Comparison of ENCODE assay signal across 10 mouse cellular contexts in genomic region chr10:119803633-119804422, GRCm38 (mm10).
DNase-seq lines count a peak whose midpoint lies in the region; ATAC-seq and TF ChIP-seq lines count a peak whose summit lies in the region.
"Had no signal": no experiment of that assay in that cellular context is flagged by ENCODE, and none has a peak within 500 bp of the region (broad histone marks: within the 10 kb centered on the region; RNA-seq: fewer than 3 reads in every experiment).

No protein-coding gene starts in this region.

- DNase-seq in liver, postnatal 0 days = peak; percentile 28
- no peak for DNase-seq in liver, embryonic 11.5 days (ENCODE audit: low spot score)
- peak; percentile 92 for DNase-seq in brain, embryonic 14.5 days (ENCODE audit: low read depth)
- DNase-seq in forebrain, embryonic 14.5 days (ENCODE audit: low spot score) = peak; percentile 93
- peak; percentile 62 for DNase-seq in lung, postnatal 10 days
- DNase-seq in skeletal muscle tissue, adult 2 months (ENCODE audit: low read depth, low spot score) = peak; percentile 20
- no peak for DNase-seq in urinary bladder, postnatal 4 days (ENCODE audit: low spot score in 2 of 2)

- no peak overlapping the region for H3K4me3 ChIP-seq in liver, postnatal 0 days (ENCODE audit: low read depth, low read length)
- no peak overlapping the region for H3K4me3 ChIP-seq in liver, embryonic 11.5 days (ENCODE audit: low read depth, low read length)
- no peak overlapping the region for H3K4me3 ChIP-seq in forebrain, embryonic 14.5 days (ENCODE audit: low read depth, low read length)
- no peak overlapping the region for H3K4me3 ChIP-seq in kidney, embryonic 16.5 days (ENCODE audit: low read length)
- H3K4me3 ChIP-seq: embryonic facial prominence, embryonic 12.5 days had no signal

- H3K9me3 ChIP-seq in liver, postnatal 0 days (ENCODE audit: low read length) = no peaks in the 10 kb centered on the region
- no peaks in the 10 kb centered on the region for H3K9me3 ChIP-seq in liver, embryonic 11.5 days (ENCODE audit: control insufficient read depth, low read length)
- H3K9me3 ChIP-seq in forebrain, embryonic 14.5 days (replicated peaks; ENCODE audit: control insufficient read depth, low read length) = no peaks in the 10 kb centered on the region
- no peaks in the 10 kb centered on the region for H3K9me3 ChIP-seq in kidney, embryonic 16.5 days (ENCODE audit: low read length)
- H3K9me3 ChIP-seq: embryonic facial prominence, embryonic 12.5 days had no signal

- TF ChIP-seq POLR2A in brain, embryonic 14.5 days (IDR thresholded peaks at IDR 0.05; ENCODE audit: borderline replicate concordance, extremely low read depth, insufficient read depth, insufficient read length, poor library complexity, severe bottlenecking) = no peak

- H3K36me3 ChIP-seq in liver, postnatal 0 days (replicated peaks; ENCODE audit: insufficient read depth, low read length) = no peaks in the 10 kb centered on the region
- no peaks in the 10 kb centered on the region for H3K36me3 ChIP-seq in liver, embryonic 11.5 days (ENCODE audit: control insufficient read depth, insufficient read depth, low read length)
- no peaks in the 10 kb centered on the region for H3K36me3 ChIP-seq in forebrain, embryonic 14.5 days (ENCODE audit: control insufficient read depth, insufficient read depth, low read length)
- no peaks in the 10 kb centered on the region for H3K36me3 ChIP-seq in kidney, embryonic 16.5 days (ENCODE audit: insufficient read depth, low read length)
- H3K36me3 ChIP-seq: embryonic facial prominence, embryonic 12.5 days had no signal

- peak; percentile 83 for TF ChIP-seq CTCF in liver, postnatal 0 days (IDR thresholded peaks at IDR 0.05; ENCODE audit: low read depth)
- peak; percentile 65; the same call in 1 of the 2 replicates for TF ChIP-seq CTCF in brain, embryonic 14.5 days (IDR thresholded peaks at IDR 0.05; ENCODE audit: borderline replicate concordance, extremely low read depth, insufficient read depth, insufficient read length)

- H3K4me2 ChIP-seq in liver, postnatal 0 days (ENCODE audit: low read depth, low read length) = no peak overlapping the region
- H3K4me2 ChIP-seq in liver, embryonic 11.5 days = no peak overlapping the region
- H3K4me2 ChIP-seq in forebrain, embryonic 14.5 days (ENCODE audit: low read length) = no peak overlapping the region
- no peak overlapping the region for H3K4me2 ChIP-seq in kidney, embryonic 16.5 days (replicated peaks; ENCODE audit: low read depth, low read length)
- H3K4me2 ChIP-seq: embryonic facial prominence, embryonic 12.5 days had no signal

- no peaks in the 10 kb centered on the region for H3K4me1 ChIP-seq in liver, postnatal 0 days (ENCODE audit: insufficient read depth)
- no peaks in the 10 kb centered on the region for H3K4me1 ChIP-seq in liver, embryonic 11.5 days (replicated peaks; ENCODE audit: control insufficient read depth, insufficient read depth, low read length)
- no peaks in the 10 kb centered on the region for H3K4me1 ChIP-seq in forebrain, embryonic 14.5 days (ENCODE audit: control insufficient read depth, insufficient read depth, low read length)
- H3K4me1 ChIP-seq in kidney, embryonic 16.5 days (ENCODE audit: insufficient read depth, low read length) = no peaks in the 10 kb centered on the region
- H3K4me1 ChIP-seq: embryonic facial prominence, embryonic 12.5 days had no signal

- WGBS in liver, postnatal 0 days (ENCODE audit: insufficient replicate concordance) = 51% methylated on average over 13 of the region's 13 CpGs
- WGBS in liver, embryonic 11.5 days = 52% methylated on average over 13 of the region's 13 CpGs
- 60% methylated on average over 13 of the region's 13 CpGs for WGBS in forebrain, embryonic 14.5 days
- 56% methylated on average over 13 of the region's 13 CpGs for WGBS in kidney, embryonic 16.5 days

- H3K27ac ChIP-seq in liver, postnatal 0 days (ENCODE audit: low read depth) = no peak overlapping the region
- H3K27ac ChIP-seq in liver, embryonic 11.5 days (ENCODE audit: low read depth, low read length) = no peak overlapping the region
- no peak overlapping the region for H3K27ac ChIP-seq in forebrain, embryonic 14.5 days (ENCODE audit: low read depth, low read length)
- H3K27ac ChIP-seq in kidney, embryonic 16.5 days (ENCODE audit: low read length) = no peak overlapping the region
- H3K27ac ChIP-seq: embryonic facial prominence, embryonic 12.5 days; macrophage had no signal

- peak; percentile 50; the same call in 1 of the 2 replicates for ATAC-seq in liver, postnatal 0 days
- no peak for ATAC-seq in liver, embryonic 11.5 days (replicated peaks; ENCODE audit: low FRiP score)
- peak; percentile 80 for ATAC-seq in forebrain, embryonic 14.5 days
- peak; percentile 78 for ATAC-seq in kidney, embryonic 16.5 days (ENCODE audit: low FRiP score, low TSS enrichment)

- H3K9ac ChIP-seq in liver, postnatal 0 days (replicated peaks) = no peak overlapping the region
- H3K9ac ChIP-seq in liver, embryonic 11.5 days (ENCODE audit: low read depth, low read length) = no peak overlapping the region
- H3K9ac ChIP-seq in forebrain, embryonic 14.5 days (ENCODE audit: low read length) = no peak overlapping the region
- no peak overlapping the region for H3K9ac ChIP-seq in kidney, embryonic 16.5 days (replicated peaks; ENCODE audit: low read length)
- H3K9ac ChIP-seq: embryonic facial prominence, embryonic 12.5 days had no signal

- H3K27me3 ChIP-seq in liver, postnatal 0 days (ENCODE audit: insufficient read depth, low read length) = no peaks in the 10 kb centered on the region
- no peaks in the 10 kb centered on the region for H3K27me3 ChIP-seq in liver, embryonic 11.5 days (replicated peaks; ENCODE audit: control insufficient read depth, insufficient read depth, low read length)
- H3K27me3 ChIP-seq in forebrain, embryonic 14.5 days (replicated peaks; ENCODE audit: control insufficient read depth, insufficient read depth, low read length) = no peaks in the 10 kb centered on the region
- H3K27me3 ChIP-seq in kidney, embryonic 16.5 days (ENCODE audit: insufficient read depth, low read length) = no peaks in the 10 kb centered on the region
- H3K27me3 ChIP-seq: embryonic facial prominence, embryonic 12.5 days had no signal

- no peak for TF ChIP-seq EP300 in liver, postnatal 0 days (IDR thresholded peaks at IDR 0.05; ENCODE audit: low read depth)

Comparison
In these comparisons a context has a peak if more than half of its experiments do, and no peak if none do; other contexts are left out.
1. DNase-seq: peak in liver, postnatal 0 days (single experiment), brain, embryonic 14.5 days (single experiment), forebrain, embryonic 14.5 days (single experiment), lung, postnatal 10 days (single experiment) and skeletal muscle tissue, adult 2 months (single experiment); none in liver, embryonic 11.5 days (single experiment) and urinary bladder, postnatal 4 days (0 of 2).